Mouse (Mus musculus): ENCODE measurements around the gene Sectm1b. TPM values are rescaled to one million over a fixed set of nuclear protein-coding genes. Genes with fewer than 3 reads are reported as not detected.
"Not testable (repeated sequence)": the region's sequence is repeated elsewhere in the genome, so short reads cannot be mapped to it uniquely, and the experiment has no call there.

The Sectm1b gene
- polyA plus RNA-seq (2015; fragmentation: Nextera tagmentation; extraction: Ambion mirVana) = 0.92 and 1.3 TPM in 2 replicates

- no peak for ATAC-seq (ENCODE audit: insufficient read depth, low FRiP score, low read depth)
- H3K4me2 ChIP-seq = no peak within 1 kb of the TSS
- 72% methylated on average over 5 of the region's 5 CpGs for WGBS
- no peaks in the 10 kb centered on the region for H3K36me3 ChIP-seq
- H3K27ac ChIP-seq = no peak within 1 kb of the TSS
- H3K4me1 ChIP-seq = no peaks in the 10 kb centered on the region
- no peak within 1 kb of the TSS for H3K9ac ChIP-seq
- H3K9me3 ChIP-seq = no peaks in the 10 kb centered on the region
- H3K4me3 ChIP-seq (replicated peaks) = no peak within 1 kb of the TSS
- H3K27me3 ChIP-seq (replicated peaks) = no peaks in the 10 kb centered on the region
Observed at GRCm38 (mm10) chr11:121063379-121063778, at the start of gene Sectm1b. Gene Sectm1b, minus strand, starts transcription at chr11:121063569.

- H3K27ac ChIP-seq = no peak overlapping the region
- WGBS = 65% methylated on average over 5 of the region's 5 CpGs
- H3K36me3 ChIP-seq = no peaks in the 10 kb centered on the region
- no peaks in the 10 kb centered on the region for H3K27me3 ChIP-seq (replicated peaks)
- H3K9me3 ChIP-seq = no peaks in the 10 kb centered on the region
- 0 out of 2 replicates have a peak, but pooled peaks cover 6% of the 10 kb centered on the region for H3K4me1 ChIP-seq
- no peak overlapping the region for H3K4me3 ChIP-seq (replicated peaks)
- H3K4me2 ChIP-seq = no peak overlapping the region
- H3K9ac ChIP-seq = no peak overlapping the region
- no peak for ATAC-seq (ENCODE audit: insufficient read depth, low FRiP score, low read depth)
Observed at GRCm38 (mm10) chr11:121112091-121112775, 48.9 kb upstream of the Sectm1b start.

- no peak for ATAC-seq (ENCODE audit: insufficient read depth, low FRiP score, low read depth)
- Histone ChIP-seq H3K27ac (no peak overlapping the region), H3K36me3 (no peaks in the 10 kb centered on the region), H3K27me3 (replicated peaks) (no peaks in the 10 kb centered on the region), H3K4me3 (replicated peaks) (no peak overlapping the region), H3K9ac (no peak overlapping the region), H3K4me2 (no peak overlapping the region), H3K4me1 (0 out of 2 replicates have a peak, but pooled peaks cover 6% of the 10 kb centered on the region), H3K9me3 (no peaks in the 10 kb centered on the region)
- WGBS = 67% methylated on average over 1 of the region's 1 CpGs
Observed at GRCm38 (mm10) chr11:121111601-121112000, 48.2 kb upstream of the Sectm1b start.

- Histone ChIP-seq H3K4me1 (0 out of 2 replicates have a peak, but pooled peaks cover 6% of the 10 kb centered on the region), H3K36me3 (no peaks in the 10 kb centered on the region), H3K9ac (no peak overlapping the region), H3K4me2 (no peak overlapping the region), H3K4me3 (replicated peaks) (no peak overlapping the region), H3K9me3 (no peaks in the 10 kb centered on the region), H3K27ac (no peak overlapping the region), H3K27me3 (replicated peaks) (no peaks in the 10 kb centered on the region)
- 87% methylated on average over 3 of the region's 3 CpGs for WGBS
- no peak for ATAC-seq (ENCODE audit: insufficient read depth, low FRiP score, low read depth)
Observed at GRCm38 (mm10) chr11:121111051-121111450, 47.7 kb upstream of the Sectm1b start.

- Histone ChIP-seq H3K4me3 (replicated peaks) (no peak overlapping the region), H3K9me3 (no peaks in the 10 kb centered on the region), H3K27ac (no peak overlapping the region), H3K4me1 (0 out of 2 replicates have a peak, but pooled peaks cover 6% of the 10 kb centered on the region), H3K36me3 (no peaks in the 10 kb centered on the region), H3K4me2 (no peak overlapping the region), H3K27me3 (replicated peaks) (no peaks in the 10 kb centered on the region), H3K9ac (no peak overlapping the region)
- 0 out of 2 replicates have a peak, but pooled peaks have one; percentile 63 for ATAC-seq (ENCODE audit: insufficient read depth, low FRiP score, low read depth)
- WGBS = 11% methylated on average over 2 of the region's 2 CpGs
Observed at GRCm38 (mm10) chr11:121109986-121110385, 46.6 kb upstream of the Sectm1b start.

- H3K27me3 ChIP-seq (replicated peaks) = no peaks in the 10 kb centered on the region
- H3K4me1 ChIP-seq = 0 out of 2 replicates have a peak, but pooled peaks cover 6% of the 10 kb centered on the region
- H3K4me2 ChIP-seq = no peak overlapping the region
- no peak overlapping the region for H3K27ac ChIP-seq
- WGBS = 40% methylated on average over 9 of the region's 9 CpGs
- H3K36me3 ChIP-seq = no peaks in the 10 kb centered on the region
- no peak overlapping the region for H3K4me3 ChIP-seq (replicated peaks)
- H3K9me3 ChIP-seq = no peaks in the 10 kb centered on the region
- no peak for ATAC-seq (ENCODE audit: insufficient read depth, low FRiP score, low read depth)
- H3K9ac ChIP-seq = no peak overlapping the region
Observed at GRCm38 (mm10) chr11:121108061-121108460, 44.7 kb upstream of the Sectm1b start.

GRCm38 (mm10) chr11:121107242-121107641 is 43.9 kb upstream of the Sectm1b start:
- H3K4me2 ChIP-seq; H3K27ac ChIP-seq; H3K27me3 ChIP-seq (replicated peaks); H3K4me3 ChIP-seq (replicated peaks); H3K36me3 ChIP-seq; H3K9me3 ChIP-seq; H3K4me1 ChIP-seq; H3K9ac ChIP-seq; ATAC-seq (ENCODE audit: insufficient read depth, low FRiP score, low read depth): not testable (repeated sequence)
- WGBS = 84% methylated on average over 1 of the region's 1 CpGs

GRCm38 (mm10) chr11:121101124-121101805 is 37.9 kb upstream of the Sectm1b start:
- H3K9me3 ChIP-seq = no peaks in the 10 kb centered on the region
- no peak overlapping the region for H3K4me2 ChIP-seq
- no peaks in the 10 kb centered on the region for H3K36me3 ChIP-seq
- H3K27ac ChIP-seq = no peak overlapping the region
- H3K9ac ChIP-seq = no peak overlapping the region
- H3K4me3 ChIP-seq (replicated peaks) = no peak overlapping the region
- no peak for ATAC-seq (ENCODE audit: insufficient read depth, low FRiP score, low read depth)
- no peaks in the 10 kb centered on the region for H3K27me3 ChIP-seq (replicated peaks)
- WGBS = 78% methylated on average over 4 of the region's 4 CpGs
- H3K4me1 ChIP-seq = no peaks in the 10 kb centered on the region

GRCm38 (mm10) chr11:121100692-121101091 is 37.3 kb upstream of the Sectm1b start:
- WGBS = 50% methylated on average over 7 of the region's 7 CpGs

GRCm38 (mm10) chr11:121099762-121100161 is 36.4 kb upstream of the Sectm1b start:
- Histone ChIP-seq H3K9ac (no peak overlapping the region), H3K27ac (no peak overlapping the region), H3K4me1 (no peaks in the 10 kb centered on the region), H3K4me2 (no peak overlapping the region), H3K4me3 (replicated peaks) (no peak overlapping the region), H3K36me3 (no peaks in the 10 kb centered on the region), H3K9me3 (no peaks in the 10 kb centered on the region), H3K27me3 (replicated peaks) (no peaks in the 10 kb centered on the region)
- ATAC-seq (ENCODE audit: insufficient read depth, low FRiP score, low read depth) = no peak
- WGBS = 69% methylated on average over 7 of the region's 7 CpGs

More at GRCm38 (mm10) chr11:121100692-121101091, 37.3 kb upstream of the Sectm1b start:
- H3K9ac ChIP-seq = no peak overlapping the region
- H3K4me3 ChIP-seq (replicated peaks) = no peak overlapping the region
- no peaks in the 10 kb centered on the region for H3K27me3 ChIP-seq (replicated peaks)
- H3K9me3 ChIP-seq = no peaks in the 10 kb centered on the region
- H3K4me2 ChIP-seq = no peak overlapping the region
- no peaks in the 10 kb centered on the region for H3K36me3 ChIP-seq
- no peaks in the 10 kb centered on the region for H3K4me1 ChIP-seq
- ATAC-seq (ENCODE audit: insufficient read depth, low FRiP score, low read depth) = no peak
- no peak overlapping the region for H3K27ac ChIP-seq

GRCm38 (mm10) chr11:121092606-121093585 is 29.5 kb upstream of the Sectm1b start:
- Histone ChIP-seq H3K36me3 (no peaks in the 10 kb centered on the region), H3K27ac (no peak overlapping the region), H3K4me2 (no peak overlapping the region), H3K4me3 (replicated peaks) (no peak overlapping the region), H3K4me1 (0 out of 2 replicates have a peak, but pooled peaks cover 4% of the 10 kb centered on the region), H3K9me3 (no peaks in the 10 kb centered on the region), H3K9ac (no peak overlapping the region), H3K27me3 (replicated peaks) (no peaks in the 10 kb centered on the region)
- ATAC-seq (ENCODE audit: insufficient read depth, low FRiP score, low read depth) = no peak
- WGBS = 87% methylated on average over 14 of the region's 14 CpGs

All from stomach, embryonic 15.5 days (tissue).